Mouse (Mus musculus) E14TG2a.4 (cell line): Measurements from ENCODE around the gene Gm5089.

Source experiments
- CTCF ChIP-seq: conservative IDR thresholded peaks from 2 replicates; pipeline ENCODE4 v1.5.1; 2014; ENCODE audit warnings: low read length
- POU5F1 ChIP-seq: IDR thresholded peaks from 2 replicates; pipeline ENCODE4 v1.6.1; 2014; ENCODE audit warnings: low read length, borderline replicate concordance

DNA sequence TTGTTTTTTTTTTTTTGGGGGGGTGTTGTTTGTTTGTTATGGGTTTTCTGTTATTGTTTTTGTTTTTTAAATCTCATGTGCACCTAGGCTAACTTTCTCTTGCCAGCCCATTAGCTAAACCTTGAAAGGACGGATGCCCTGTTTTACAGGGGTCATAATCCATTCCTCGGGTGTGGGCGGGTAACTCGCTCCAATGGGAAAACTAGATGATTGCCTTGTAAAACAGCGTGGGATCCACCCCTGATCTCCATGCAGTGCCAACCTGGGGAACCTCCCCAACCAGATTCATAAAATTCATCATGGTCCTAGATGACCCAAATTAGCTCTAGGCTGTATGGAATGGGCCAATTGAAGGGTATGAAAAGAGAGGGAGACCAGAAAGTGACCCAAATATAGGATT lies 51.0 kb downstream of the Gm5089 start:
- no peak for TF ChIP-seq CTCF
- TF ChIP-seq POU5F1 = no peak
